Mouse (Mus musculus) myocyte (in vitro differentiated cells): ENCODE measurements around the gene Zc3h12c. TPM values are rescaled to one million over a fixed set of nuclear protein-coding genes. Genes with fewer than 3 reads are reported as not detected.

Experiments used
- H3K27me3 ChIP-seq: one replicate; pipeline ENCODE4 v1.6.1; 2011; ENCODE audit not compliant: control insufficient read depth, insufficient read depth, insufficient read length
- H3K36me3 ChIP-seq: one replicate; pipeline ENCODE4 v1.6.1; 2011; ENCODE audit not compliant: control insufficient read depth, insufficient read depth
- H3K4me2 ChIP-seq: one replicate; pipeline ENCODE4 v1.6.1; 2011; ENCODE audit warnings: low read depth, control low read depth
- H3K4me3 ChIP-seq: one replicate; pipeline ENCODE4 v1.5.1; 2011; ENCODE audit warnings: mild to moderate bottlenecking, control low read depth, moderate library complexity
- H3K79me2 ChIP-seq: one replicate; pipeline ENCODE4 v1.6.1; 2011; ENCODE audit not compliant: control insufficient read depth, insufficient read depth
- H3ac ChIP-seq: one replicate; pipeline ENCODE4 v1.6.1; 2011; ENCODE audit not compliant: control insufficient read depth, insufficient read length
- CEBPB ChIP-seq: IDR thresholded peaks from 2 replicates; pipeline ENCODE4 v1.6.1; 2011; ENCODE audit warnings: mild to moderate bottlenecking, moderate library complexity; ENCODE audit not compliant: poor library complexity, insufficient read depth, severe bottlenecking
- E2F4 ChIP-seq: IDR thresholded peaks from one replicate; pipeline ENCODE4 v1.6.1; 2011; ENCODE audit warnings: mild to moderate bottlenecking, control low read depth, moderate library complexity; ENCODE audit not compliant: insufficient read depth
- MAX ChIP-seq: IDR thresholded peaks from one replicate; pipeline ENCODE4 v1.6.1; 2011; ENCODE audit warnings: low read depth, mild to moderate bottlenecking, control low read depth
- MYOD1 ChIP-seq, 3 experiments: IDR thresholded peaks; one replicate each; pipeline ENCODE4 v1.6.1; 2011; ENCODE audit warnings: control low read depth in 2 of 3, low read depth in 2 of 3, mild to moderate bottlenecking in 2 of 3, moderate library complexity in 1 of 3; ENCODE audit not compliant: insufficient read length in 2 of 3, control insufficient read depth in 1 of 3
- MYOG ChIP-seq, 3 experiments: IDR thresholded peaks; one replicate each; pipeline ENCODE4 v1.6.1; 2011; ENCODE audit warnings: control low read depth in 2 of 3, low read depth in 2 of 3, mild to moderate bottlenecking in 2 of 3; ENCODE audit not compliant: insufficient read length in 2 of 3, control insufficient read depth in 1 of 3, insufficient read depth in 1 of 3
- POLR2A ChIP-seq: IDR thresholded peaks from one replicate; pipeline ENCODE4 v1.6.1; 2011; ENCODE audit warnings: low read depth, mild to moderate bottlenecking, control low read depth, moderate library complexity; ENCODE audit not compliant: insufficient read length
- POLR2AphosphoS2 ChIP-seq: IDR thresholded peaks from one replicate; pipeline ENCODE4 v1.6.1; 2011; ENCODE audit warnings: low read depth, control low read depth; ENCODE audit not compliant: insufficient read length
- REST ChIP-seq: IDR thresholded peaks from one replicate; pipeline ENCODE4 v1.6.1; 2011; ENCODE audit warnings: mild to moderate bottlenecking, control low read depth, moderate library complexity; ENCODE audit not compliant: insufficient read depth, insufficient read length
- SRF ChIP-seq: IDR thresholded peaks from one replicate; pipeline ENCODE4 v1.6.1; 2011; ENCODE audit warnings: low read depth; ENCODE audit not compliant: control insufficient read depth, insufficient read length
- TCF12 ChIP-seq: IDR thresholded peaks from one replicate; pipeline ENCODE4 v1.6.1; 2011; ENCODE audit warnings: mild to moderate bottlenecking, control low read depth; ENCODE audit not compliant: poor library complexity, insufficient read depth, severe bottlenecking
- TCF3 ChIP-seq: IDR thresholded peaks from one replicate; pipeline ENCODE4 v1.6.1; 2011; ENCODE audit warnings: low read depth, control low read depth; ENCODE audit not compliant: insufficient read length
- USF1 ChIP-seq: IDR thresholded peaks from one replicate; pipeline ENCODE4 v1.6.1; 2011; ENCODE audit warnings: low read depth, mild to moderate bottlenecking, control low read depth, moderate library complexity
- polyA plus RNA-seq: library from polyadenylated mRNA; unstranded; fragments of >200 nt; fragmentation: generic; extraction: Trizol; gene quantifications from one replicate; pipeline ENCODE4 v1.2.1, GENCODE M21; 2012; ENCODE audit warnings: missing spikeins

Gene Zc3h12c
- polyA plus RNA-seq, 1 experiment = 1.2 TPM

DNA sequence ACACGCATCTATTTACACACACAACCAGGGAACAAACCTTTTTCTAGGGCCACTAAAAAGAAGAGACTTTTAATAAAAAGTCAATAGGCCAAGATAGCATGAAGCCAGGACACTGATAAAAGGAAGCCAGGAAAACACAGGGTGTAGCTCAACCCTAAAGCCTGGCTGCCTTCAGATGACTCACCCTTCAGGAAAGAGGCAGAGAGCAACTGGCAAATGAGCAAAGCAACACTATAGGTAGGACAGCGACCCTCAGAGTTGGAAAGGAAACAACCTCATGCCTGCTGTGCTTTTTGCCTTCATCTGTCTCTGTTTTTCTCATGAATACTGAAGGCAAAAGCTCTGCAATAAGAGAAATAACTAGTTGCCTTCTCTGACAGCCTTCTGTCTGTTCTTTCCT is 35.6 kb downstream of the Zc3h12c start:
- TF ChIP-seq TCF12 (no peak), CEBPB (no peak), POLR2AphosphoS2 (no peak), TCF3 (no peak), REST (no peak), MYOD1 (IDR thresholded peaks at IDR 0.05; ENCODE audit: control insufficient read depth in 1 of 3, insufficient read length in 2 of 3, low read depth in 2 of 3) (no peak), SRF (no peak), USF1 (no peak), MYOG (IDR thresholded peaks at IDR 0.05; ENCODE audit: control insufficient read depth in 1 of 3, insufficient read depth in 1 of 3, insufficient read length in 2 of 3, low read depth in 2 of 3) (no peak), MAX (no peak), POLR2A (no peak)

DNA sequence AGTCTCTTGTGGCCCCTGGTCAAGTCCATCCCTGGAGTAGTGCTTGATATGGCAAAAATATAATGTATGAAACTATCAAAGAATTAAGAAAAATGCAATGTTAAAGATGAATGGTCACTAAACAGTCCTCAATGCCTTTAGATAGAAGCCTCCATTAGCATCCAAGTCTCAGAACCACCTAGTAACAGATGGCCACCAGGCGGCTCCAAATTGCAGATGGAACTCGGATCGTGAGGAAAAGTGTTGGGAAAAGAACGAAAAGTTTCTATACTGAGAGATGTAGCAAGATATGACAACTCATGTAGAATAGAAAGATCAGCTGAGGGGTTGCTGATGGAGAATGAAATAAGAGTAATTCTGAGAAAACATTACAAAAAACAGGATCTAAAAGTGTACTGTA is 38.0 kb downstream of the Zc3h12c start:
- peaks cover 9% of the 10 kb centered on the region for H3K79me2 ChIP-seq
- H3K4me3 ChIP-seq = no peak overlapping the region
- H3ac ChIP-seq = no peak overlapping the region
- peaks cover 3% of the 10 kb centered on the region for H3K36me3 ChIP-seq
- TF ChIP-seq SRF (no peak), POLR2A (no peak), TCF12 (no peak), CEBPB (no peak), TCF3 (no peak), USF1 (no peak), REST (no peak), E2F4 (no peak), MYOD1 (IDR thresholded peaks at IDR 0.05; ENCODE audit: control insufficient read depth in 1 of 3, insufficient read length in 2 of 3, low read depth in 2 of 3) (no peak), MAX (no peak), MYOG (IDR thresholded peaks at IDR 0.05; ENCODE audit: control insufficient read depth in 1 of 3, insufficient read depth in 1 of 3, insufficient read length in 2 of 3, low read depth in 2 of 3) (no peak), POLR2AphosphoS2 (no peak)
- H3K4me2 ChIP-seq = no peak overlapping the region
- H3K27me3 ChIP-seq = no peaks in the 10 kb centered on the region

More for the DNA sequence above, 35.6 kb downstream of the Zc3h12c start:
- H3ac ChIP-seq = no peak overlapping the region
- no peak overlapping the region for H3K4me2 ChIP-seq
- peaks cover 13% of the 10 kb centered on the region for H3K79me2 ChIP-seq
- H3K36me3 ChIP-seq = no peaks in the 10 kb centered on the region
- no peak overlapping the region for H3K4me3 ChIP-seq
- no peaks in the 10 kb centered on the region for H3K27me3 ChIP-seq

DNA sequence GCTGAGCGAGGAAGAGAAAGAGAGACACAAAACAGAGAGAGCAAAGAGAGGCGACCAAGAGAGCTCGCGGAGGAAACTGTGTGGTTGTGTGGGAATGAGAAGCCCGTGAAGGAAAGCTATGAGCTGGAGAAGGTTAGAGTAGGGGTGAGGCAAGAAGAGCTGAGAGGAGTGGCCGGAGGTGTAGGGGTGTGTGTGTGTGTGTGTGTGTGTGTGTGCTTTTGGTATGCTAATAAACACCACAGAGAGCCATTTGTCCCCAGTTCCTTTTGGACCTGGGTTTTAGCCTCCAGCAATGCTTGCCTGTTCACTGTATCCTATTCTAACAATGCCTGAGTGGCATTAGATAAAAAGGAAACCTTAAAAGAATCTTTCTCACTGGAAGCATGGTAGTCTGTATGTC is 43.1 kb downstream of the Zc3h12c start:
- H3K79me2 ChIP-seq = no peaks in the 10 kb centered on the region
- no peaks in the 10 kb centered on the region for H3K27me3 ChIP-seq
- TF ChIP-seq MYOD1 (IDR thresholded peaks at IDR 0.05; ENCODE audit: control insufficient read depth in 1 of 3, insufficient read length in 2 of 3, low read depth in 2 of 3) (no peak), CEBPB (no peak), TCF12 (no peak), MYOG (IDR thresholded peaks at IDR 0.05; ENCODE audit: control insufficient read depth in 1 of 3, insufficient read depth in 1 of 3, insufficient read length in 2 of 3, low read depth in 2 of 3) (no peak), SRF (no peak), REST (no peak)
- H3K4me3 ChIP-seq = no peak overlapping the region
- H3ac ChIP-seq = no peak overlapping the region
- H3K4me2 ChIP-seq = no peak overlapping the region
- peaks cover 4% of the 10 kb centered on the region for H3K36me3 ChIP-seq

DNA sequence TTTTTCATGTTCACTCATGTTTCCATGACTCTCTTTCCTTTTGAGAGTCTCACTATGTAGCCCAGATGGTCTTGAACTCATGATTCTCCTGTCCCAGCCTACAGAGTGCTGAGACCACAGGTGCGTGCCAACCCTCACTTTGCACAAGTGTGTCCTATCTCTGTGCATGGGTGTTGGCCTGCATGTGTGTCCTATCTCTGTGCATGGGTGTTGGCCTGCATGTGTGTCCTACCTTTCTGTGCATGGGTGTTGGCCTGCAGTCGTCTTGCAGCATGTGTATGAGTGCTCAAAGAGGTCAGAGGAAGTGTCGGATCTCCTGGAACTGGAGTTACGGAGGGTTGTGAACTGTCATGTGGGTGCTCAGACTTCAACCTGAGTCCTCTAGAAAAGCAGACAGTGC is 49.2 kb downstream of the Zc3h12c start:
- no peak overlapping the region for H3K4me3 ChIP-seq
- no peak overlapping the region for H3K4me2 ChIP-seq
- H3ac ChIP-seq = no peak overlapping the region
- no peaks in the 10 kb centered on the region for H3K27me3 ChIP-seq
- H3K36me3 ChIP-seq = peaks cover 11% of the 10 kb centered on the region
- H3K79me2 ChIP-seq = no peaks in the 10 kb centered on the region
- no peak for TF ChIP-seq SRF
- TF ChIP-seq MYOG (IDR thresholded peaks at IDR 0.05; ENCODE audit: control insufficient read depth in 1 of 3, insufficient read depth in 1 of 3, insufficient read length in 2 of 3, low read depth in 2 of 3) = no peak
- no peak for TF ChIP-seq TCF3
- no peak for TF ChIP-seq REST
- no peak for TF ChIP-seq MYOD1 (IDR thresholded peaks at IDR 0.05; ENCODE audit: control insufficient read depth in 1 of 3, insufficient read length in 2 of 3, low read depth in 2 of 3)
- TF ChIP-seq POLR2A = no peak
- no peak for TF ChIP-seq POLR2AphosphoS2
- no peak for TF ChIP-seq USF1
- TF ChIP-seq CEBPB = no peak
- no peak for TF ChIP-seq TCF12

DNA sequence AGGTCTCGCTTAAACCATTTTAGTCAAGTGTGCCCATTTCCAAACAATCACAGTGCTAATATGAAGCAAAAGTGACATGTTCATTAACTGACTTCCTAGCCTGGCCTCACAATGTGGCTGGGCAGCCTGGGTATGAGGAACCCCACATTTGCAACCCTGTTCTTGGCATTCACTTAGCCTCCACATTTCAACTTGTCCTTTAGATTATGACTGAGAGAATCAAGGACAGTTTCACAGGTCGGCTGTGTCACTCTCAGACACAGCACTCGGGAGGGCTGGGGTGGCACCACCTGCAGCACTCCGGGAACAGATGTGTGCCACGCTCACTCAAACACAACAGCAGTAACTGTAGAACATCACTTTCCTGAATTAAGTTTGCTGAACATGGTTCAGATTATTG is 55.3 kb downstream of the Zc3h12c start:
- TF ChIP-seq E2F4 (no peak), REST (no peak), CEBPB (no peak), MYOG (IDR thresholded peaks at IDR 0.05; ENCODE audit: control insufficient read depth in 1 of 3, insufficient read depth in 1 of 3, insufficient read length in 2 of 3, low read depth in 2 of 3) (no peak), MYOD1 (IDR thresholded peaks at IDR 0.05; ENCODE audit: control insufficient read depth in 1 of 3, insufficient read length in 2 of 3, low read depth in 2 of 3) (no peak), MAX (no peak), TCF3 (no peak), SRF (no peak), USF1 (no peak), POLR2A (no peak), TCF12 (no peak), POLR2AphosphoS2 (no peak)
- no peaks in the 10 kb centered on the region for H3K79me2 ChIP-seq
- H3K27me3 ChIP-seq = no peaks in the 10 kb centered on the region
- no peak overlapping the region for H3K4me3 ChIP-seq
- no peak overlapping the region for H3ac ChIP-seq
- H3K36me3 ChIP-seq = peaks cover 4% of the 10 kb centered on the region
- no peak overlapping the region for H3K4me2 ChIP-seq
